Mouse (Mus musculus) limb, embryonic 13.5 days (tissue): ENCODE data around the gene Vmn1r84. TPM values are rescaled to one million over a fixed set of nuclear protein-coding genes. Genes with fewer than 3 reads are reported as not detected.

Experiments
- ATAC-seq: fragments of 200-750 bp; cut with Nextera tagmentation; 2 replicates; pipeline ENCODE4 v1.8.0; 2017; ENCODE audit warnings: low read depth, moderate number of reproducible peaks, moderate TSS enrichment; ENCODE audit not compliant: low FRiP score
- H3K27ac ChIP-seq: fragments of 300-500 bp; sonication (generic); 2 replicates; pipeline ENCODE4 v1.5.1; 2015; ENCODE audit warnings: inconsistent platforms, mild to moderate bottlenecking, moderate library complexity
- H3K27me3 ChIP-seq: fragments of 300-500 bp; sonication (generic); 2 replicates; pipeline ENCODE4 v1.6.1; 2015; ENCODE audit warnings: mild to moderate bottlenecking, inconsistent platforms
- H3K36me3 ChIP-seq: fragments of 300-500 bp; sonication (generic); 2 replicates; pipeline ENCODE4 v1.6.1; 2015; ENCODE audit warnings: inconsistent platforms, mild to moderate bottlenecking, moderate library complexity
- H3K4me1 ChIP-seq: fragments of 300-500 bp; sonication (generic); 2 replicates; pipeline ENCODE4 v1.6.1; 2015; ENCODE audit warnings: inconsistent platforms
- H3K4me2 ChIP-seq: fragments of 300-500 bp; sonication (generic); replicated peaks from 2 replicates; pipeline ENCODE4 v1.6.1; 2015; ENCODE audit warnings: inconsistent platforms, mild to moderate bottlenecking, moderate library complexity
- H3K4me3 ChIP-seq: fragments of 300-500 bp; sonication (generic); 2 replicates; pipeline ENCODE4 v1.5.1; 2015; ENCODE audit warnings: moderate library complexity, mild to moderate bottlenecking, inconsistent platforms
- H3K9ac ChIP-seq: fragments of 300-500 bp; sonication (generic); 2 replicates; pipeline ENCODE4 v1.6.1; 2015; ENCODE audit warnings: mild to moderate bottlenecking, inconsistent platforms
- H3K9me3 ChIP-seq: fragments of 300-500 bp; sonication (generic); 2 replicates; pipeline ENCODE4 v1.6.1; 2016; ENCODE audit warnings: inconsistent platforms
- WGBS: fragments of 180-500 bp; shearing (Covaris S2); methylation state at CpG from one replicate; pipeline ENCODE4 v1.1.7; 2015; 5-methylcytosine and 5-hydroxymethylcytosine counted together
- microRNA-seq: library from miRNA; unstranded; fragments of <30 nt; microRNA quantifications from one replicate; pipeline ENCODE4, GENCODE M21; 2016
- polyA plus RNA-seq: library from polyadenylated mRNA; unstranded; fragments of >200 nt; fragmentation: Nextera tagmentation; extraction: Ambion mirVana; gene quantifications from 2 replicates; pipeline ENCODE4 v1.2.1, GENCODE M21; 2015

Vmn1r84 gene
- 0.04 and 0.05 TPM in 2 replicates for polyA plus RNA-seq

DNA sequence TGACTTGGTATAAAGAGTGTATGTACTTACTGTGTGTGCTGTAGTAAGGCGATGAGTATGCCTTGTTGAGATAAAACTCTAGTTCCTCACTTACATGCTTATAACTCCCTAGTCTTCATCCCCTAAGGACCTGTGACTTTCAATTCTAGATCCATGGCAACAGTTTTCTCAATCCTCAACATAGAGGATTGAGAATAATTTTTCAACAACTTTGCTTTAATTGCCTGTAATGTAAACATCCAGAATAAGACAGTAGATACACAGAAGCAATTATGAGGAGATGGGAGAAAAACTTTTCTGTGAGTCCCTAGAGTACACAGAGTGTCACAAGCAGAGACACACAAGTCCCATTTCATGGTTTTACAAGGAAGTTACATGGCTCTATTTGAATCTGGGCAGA, at the start of gene Vmn1r84:
Gene Vmn1r84, minus strand, starts transcription at position 101 of the 400 bp plus-strand sequence.
- ATAC-seq, result no peak
- Histone ChIP-seq H3K27ac (no peak within 1 kb of the TSS), H3K27me3 (no peaks in the 10 kb centered on the region), H3K4me3 (no peak within 1 kb of the TSS), H3K4me1 (no peaks in the 10 kb centered on the region), H3K36me3 (no peaks in the 10 kb centered on the region), H3K9ac (no peak within 1 kb of the TSS), H3K4me2 (no peak within 1 kb of the TSS), H3K9me3 (peaks cover 4% of the 10 kb centered on the region)
- 68% methylated on average over 1 of the region's 1 CpGs for WGBS

- no peaks in the 10 kb centered on the region for H3K4me1 ChIP-seq
- no peaks in the 10 kb centered on the region for H3K27me3 ChIP-seq
- H3K4me3 ChIP-seq, result no peak within 1 kb of the TSS
- WGBS, result 76% methylated on average over 2 of the region's 2 CpGs
- H3K9me3 ChIP-seq, result peaks cover 14% of the 10 kb centered on the region
- no peaks in the 10 kb centered on the region for H3K36me3 ChIP-seq
- H3K4me2 ChIP-seq, result no peak within 1 kb of the TSS
- no peak within 1 kb of the TSS for H3K9ac ChIP-seq
- no peak for ATAC-seq
- no peak within 1 kb of the TSS for H3K27ac ChIP-seq
Measured at GRCm38 (mm10) chr7:12329381-12329780, 39.7 kb downstream of the Vmn1r84 start, which contains the start of gene Vmn1r83. Gene Vmn1r83 (minus strand): TSS chr7:12329481.

Small RNAs within 50 kb of the gene (microRNA-seq; reads per million reads assigned to microRNA genes)
- gene Gm23521, result not detected

Other genes starting within 250 kb of the Vmn1r84 start
- gene Vmn1r78, start 219.0 kb downstream of the Vmn1r84 start, polyA plus RNA-seq, result not detected in 2 replicates
- gene Vmn1r79, start 198.0 kb downstream of the Vmn1r84 start, polyA plus RNA-seq, result not detected in 2 replicates
- gene Vmn1r80, start 180.0 kb downstream of the Vmn1r84 start, polyA plus RNA-seq, result not detected in 2 replicates
- not detected in 2 replicates for gene Vmn1r81, start 101.0 kb downstream of the Vmn1r84 start, polyA plus RNA-seq
- not detected in 2 replicates for gene Vmn1r82, start 68.8 kb downstream of the Vmn1r84 start, polyA plus RNA-seq
- gene Vmn1r83, start 39.8 kb downstream of the Vmn1r84 start, polyA plus RNA-seq, result 0.06 TPM in 1 of 2 replicates, not detected in the other
- gene Zfp551, start 53.5 kb upstream of the Vmn1r84 start, polyA plus RNA-seq, result 5.5 and 6.3 TPM in 2 replicates
- gene Zfp606, start 109.0 kb upstream of the Vmn1r84 start, polyA plus RNA-seq, result 26.0 and 29.8 TPM in 2 replicates
- not detected in 2 replicates for gene 2900092C05Rik, start 143.2 kb upstream of the Vmn1r84 start, polyA plus RNA-seq
- gene Vmn2r53, start 239.5 kb upstream of the Vmn1r84 start, polyA plus RNA-seq, result 0.01 TPM in 1 of 2 replicates, not detected in the other